Mouse (Mus musculus) neural tube, embryonic 13.5 days (tissue): ENCODE measurements at regions not wholly inside any gene's neighbourhood (a gene's known extent, or its start where the extent isn't known, plus 50 kb on each side); places are given as distances from the start of the nearest gene placed in this dataset.
A peak's percentile ranks its signal among the peaks of the same experiment; 100 is the strongest.

ENCODE experiments used
- ATAC-seq: fragments of 200-750 bp; cut with Nextera tagmentation; 2 replicates; pipeline ENCODE4 v1.8.0; 2017; ENCODE audit warnings: low read depth, mild to moderate bottlenecking, moderate TSS enrichment, moderate library complexity
- H3K27ac ChIP-seq: fragments of 300-500 bp; sonication (generic); replicated peaks from 2 replicates; pipeline ENCODE4 v1.5.1; 2015; ENCODE audit warnings: moderate library complexity, mild to moderate bottlenecking, inconsistent platforms
- H3K27me3 ChIP-seq: fragments of 300-500 bp; sonication (generic); 2 replicates; pipeline ENCODE4 v1.6.1; 2015; ENCODE audit warnings: mild to moderate bottlenecking, inconsistent platforms
- H3K36me3 ChIP-seq: fragments of 300-500 bp; sonication (generic); 2 replicates; pipeline ENCODE4 v1.6.1; 2015; ENCODE audit warnings: mild to moderate bottlenecking, inconsistent platforms
- H3K4me1 ChIP-seq: fragments of 300-500 bp; sonication (generic); replicated peaks from 2 replicates; pipeline ENCODE4 v1.6.1; 2015; ENCODE audit warnings: inconsistent platforms
- H3K4me2 ChIP-seq: fragments of 300-500 bp; sonication (generic); 2 replicates; pipeline ENCODE4 v1.6.1; 2015; ENCODE audit warnings: inconsistent platforms, mild to moderate bottlenecking, moderate library complexity
- H3K4me3 ChIP-seq: fragments of 300-500 bp; sonication (generic); 2 replicates; pipeline ENCODE4 v1.5.1; 2015; ENCODE audit warnings: mild to moderate bottlenecking, inconsistent platforms
- H3K9ac ChIP-seq: fragments of 300-500 bp; sonication (generic); 2 replicates; pipeline ENCODE4 v1.6.1; 2015; ENCODE audit warnings: moderate library complexity, mild to moderate bottlenecking, inconsistent platforms
- H3K9me3 ChIP-seq: fragments of 300-500 bp; sonication (generic); 2 replicates; pipeline ENCODE4 v1.6.1; 2016; ENCODE audit warnings: inconsistent platforms
- WGBS: fragments of 180-500 bp; shearing (Covaris S2); methylation state at CpG from one replicate; pipeline ENCODE4 v1.1.7; 2015; 5-methylcytosine and 5-hydroxymethylcytosine counted together

GRCm38 (mm10) chr17:63003911-63004310 lies 122.8 kb upstream of the Efna5 start:
- no peaks in the 10 kb centered on the region for H3K36me3 ChIP-seq
- no peak overlapping the region for H3K4me2 ChIP-seq
- H3K9me3 ChIP-seq, result no peaks in the 10 kb centered on the region
- WGBS, result 86% methylated on average over 5 of the region's 5 CpGs
- no peak overlapping the region for H3K4me3 ChIP-seq
- H3K9ac ChIP-seq, result no peak overlapping the region
- no peak for ATAC-seq
- no peaks in the 10 kb centered on the region for H3K27me3 ChIP-seq
- peaks cover 21% of the 10 kb centered on the region for H3K4me1 ChIP-seq
- H3K27ac ChIP-seq, result no peak overlapping the region

- Histone ChIP-seq H3K27me3 (no peaks in the 10 kb centered on the region), H3K4me3 (no peak overlapping the region), H3K36me3 (no peaks in the 10 kb centered on the region), H3K9me3 (no peaks in the 10 kb centered on the region), H3K4me2 (no peak overlapping the region), H3K27ac (no peak overlapping the region), H3K4me1 (peaks cover 11% of the 10 kb centered on the region), H3K9ac (no peak overlapping the region)
- 94% methylated on average over 4 of the region's 4 CpGs for WGBS
- no peak for ATAC-seq
Measured at GRCm38 (mm10) chr17:63002729-63003128, 121.6 kb upstream of the Efna5 start.

- Histone ChIP-seq H3K36me3 (no peaks in the 10 kb centered on the region), H3K4me1 (peaks cover 5% of the 10 kb centered on the region; the same call in 1 of the 2 replicates), H3K4me3 (no peak overlapping the region), H3K9me3 (no peaks in the 10 kb centered on the region), H3K4me2 (no peak overlapping the region), H3K27me3 (no peaks in the 10 kb centered on the region), H3K9ac (no peak overlapping the region), H3K27ac (no peak overlapping the region)
- ATAC-seq, result no peak
- WGBS, result 53% methylated on average over 2 of the region's 2 CpGs
Measured at GRCm38 (mm10) chr17:63001898-63002297, 120.8 kb upstream of the Efna5 start.

GRCm38 (mm10) chr17:62997691-62998090 lies 116.6 kb upstream of the Efna5 start:
- no peaks in the 10 kb centered on the region for H3K9me3 ChIP-seq
- ATAC-seq, result no peak

GRCm38 (mm10) chr17:62995316-62995715 lies 114.2 kb upstream of the Efna5 start:
- no peak overlapping the region for H3K4me3 ChIP-seq
- no peaks in the 10 kb centered on the region for H3K4me1 ChIP-seq
- H3K27ac ChIP-seq, result no peak overlapping the region
- no peak overlapping the region for H3K9ac ChIP-seq
- WGBS, result 76% methylated on average over 3 of the region's 3 CpGs
- H3K36me3 ChIP-seq, result no peaks in the 10 kb centered on the region
- H3K27me3 ChIP-seq, result no peaks in the 10 kb centered on the region
- ATAC-seq, result no peak
- no peak overlapping the region for H3K4me2 ChIP-seq
- no peaks in the 10 kb centered on the region for H3K9me3 ChIP-seq

More at GRCm38 (mm10) chr17:62997691-62998090, 116.6 kb upstream of the Efna5 start:
- WGBS, result 70% methylated on average over 5 of the region's 5 CpGs
- Histone ChIP-seq H3K9ac (no peak overlapping the region), H3K4me2 (no peak overlapping the region), H3K27me3 (no peaks in the 10 kb centered on the region), H3K4me3 (no peak overlapping the region), H3K4me1 (no peaks in the 10 kb centered on the region; the same call in 1 of the 2 replicates), H3K27ac (no peak overlapping the region), H3K36me3 (no peaks in the 10 kb centered on the region)

GRCm38 (mm10) chr17:62992977-62993376 lies 111.9 kb upstream of the Efna5 start:
- no peaks in the 10 kb centered on the region for H3K9me3 ChIP-seq
- WGBS, result 79% methylated on average over 2 of the region's 2 CpGs
- H3K36me3 ChIP-seq, result no peaks in the 10 kb centered on the region
- H3K27ac ChIP-seq, result no peak overlapping the region
- H3K4me2 ChIP-seq, result no peak overlapping the region
- no peak overlapping the region for H3K4me3 ChIP-seq
- no peaks in the 10 kb centered on the region for H3K4me1 ChIP-seq
- no peak overlapping the region for H3K9ac ChIP-seq
- no peaks in the 10 kb centered on the region for H3K27me3 ChIP-seq
- no peak for ATAC-seq

DNA sequence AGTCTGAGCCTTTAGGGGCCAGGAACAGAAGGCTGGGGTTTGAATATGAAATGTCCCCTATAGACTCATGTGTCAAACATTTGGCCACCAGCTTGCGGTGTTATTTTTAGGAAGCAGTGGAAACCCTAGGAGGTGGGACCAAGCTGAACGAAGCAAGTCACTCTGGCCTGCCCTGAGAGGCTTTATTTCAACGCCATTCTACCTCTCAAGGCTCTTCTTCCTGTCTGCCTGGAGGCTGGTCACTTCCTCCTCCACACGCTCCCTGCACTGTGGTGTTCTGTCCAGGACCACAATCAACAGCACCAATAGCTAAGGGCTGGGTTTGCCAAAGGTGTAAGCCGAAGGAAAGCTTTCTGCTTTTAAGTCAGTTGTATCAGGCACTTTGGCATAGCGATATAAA lies 105.2 kb upstream of the Efna5 start:
- Histone ChIP-seq H3K9ac (no peak overlapping the region), H3K4me2 (no peak overlapping the region), H3K4me3 (no peak overlapping the region), H3K9me3 (peaks cover 5% of the 10 kb centered on the region), H3K27ac (no peak overlapping the region), H3K36me3 (no peaks in the 10 kb centered on the region), H3K4me1 (peaks cover 2% of the 10 kb centered on the region; the same call in 1 of the 2 replicates), H3K27me3 (no peaks in the 10 kb centered on the region)
- 84% methylated on average over 6 of the region's 6 CpGs for WGBS
- no peak for ATAC-seq

GRCm38 (mm10) chr17:62980337-62980736 lies 99.2 kb upstream of the Efna5 start:
- Histone ChIP-seq H3K4me1 (peaks cover 29% of the 10 kb centered on the region), H3K4me3 (no peak overlapping the region), H3K9ac (no peak overlapping the region), H3K4me2 (no peak overlapping the region), H3K27me3 (no peaks in the 10 kb centered on the region), H3K27ac (peak overlapping the region; percentile 25; the same call in 1 of the 2 replicates), H3K36me3 (no peaks in the 10 kb centered on the region), H3K9me3 (peaks cover 5% of the 10 kb centered on the region)
- WGBS, result 8% methylated on average over 3 of the region's 3 CpGs
- no peak for ATAC-seq

- no peak overlapping the region for H3K27ac ChIP-seq
- WGBS, result 26% methylated on average over 4 of the region's 4 CpGs
Measured at GRCm38 (mm10) chr17:62977561-62977960, 96.4 kb upstream of the Efna5 start.

GRCm38 (mm10) chr17:62977136-62977535 lies 96.0 kb upstream of the Efna5 start:
- Histone ChIP-seq H3K27me3 (no peaks in the 10 kb centered on the region), H3K27ac (no peak overlapping the region), H3K4me3 (no peak overlapping the region), H3K9me3 (peaks cover 1% of the 10 kb centered on the region; the same call in 1 of the 2 replicates), H3K36me3 (no peaks in the 10 kb centered on the region), H3K9ac (no peak overlapping the region), H3K4me2 (no peak overlapping the region), H3K4me1 (peaks cover 37% of the 10 kb centered on the region)
- no peak for ATAC-seq
- whole genome bisulfite sequencing, result 53% methylated on average over 4 of the region's 4 CpGs

More at GRCm38 (mm10) chr17:62977561-62977960, 96.4 kb upstream of the Efna5 start:
- ATAC-seq, result 0 out of 2 replicates have a peak, but pooled peaks have one; percentile 30
- Histone ChIP-seq H3K9ac (no peak overlapping the region), H3K4me2 (no peak overlapping the region), H3K36me3 (no peaks in the 10 kb centered on the region), H3K4me1 (peaks cover 37% of the 10 kb centered on the region), H3K4me3 (no peak overlapping the region), H3K27me3 (no peaks in the 10 kb centered on the region), H3K9me3 (no peaks in the 10 kb centered on the region)

GRCm38 (mm10) chr17:62974627-62975279 lies 93.6 kb upstream of the Efna5 start:
- no peak overlapping the region; the same call in 1 of the 2 replicates for H3K27ac ChIP-seq
- no peak overlapping the region for H3K4me3 ChIP-seq
- no peaks in the 10 kb centered on the region for H3K27me3 ChIP-seq
- peaks cover 21% of the 10 kb centered on the region for H3K4me1 ChIP-seq
- peaks cover 7% of the 10 kb centered on the region; the same call in 1 of the 2 replicates for H3K9me3 ChIP-seq
- H3K36me3 ChIP-seq, result no peaks in the 10 kb centered on the region
- no peak overlapping the region for H3K4me2 ChIP-seq
- no peak for ATAC-seq
- no peak overlapping the region for H3K9ac ChIP-seq
- 33% methylated on average over 8 of the region's 8 CpGs for WGBS

GRCm38 (mm10) chr17:62969025-62969424 lies 87.9 kb upstream of the Efna5 start:
- no peak for ATAC-seq
- Histone ChIP-seq H3K4me2 (no peak overlapping the region), H3K9ac (no peak overlapping the region), H3K4me1 (no peaks in the 10 kb centered on the region), H3K9me3 (peaks cover 7% of the 10 kb centered on the region; the same call in 1 of the 2 replicates), H3K27me3 (no peaks in the 10 kb centered on the region), H3K27ac (no peak overlapping the region), H3K36me3 (no peaks in the 10 kb centered on the region), H3K4me3 (no peak overlapping the region)
- WGBS, result 86% methylated on average over 6 of the region's 6 CpGs

DNA sequence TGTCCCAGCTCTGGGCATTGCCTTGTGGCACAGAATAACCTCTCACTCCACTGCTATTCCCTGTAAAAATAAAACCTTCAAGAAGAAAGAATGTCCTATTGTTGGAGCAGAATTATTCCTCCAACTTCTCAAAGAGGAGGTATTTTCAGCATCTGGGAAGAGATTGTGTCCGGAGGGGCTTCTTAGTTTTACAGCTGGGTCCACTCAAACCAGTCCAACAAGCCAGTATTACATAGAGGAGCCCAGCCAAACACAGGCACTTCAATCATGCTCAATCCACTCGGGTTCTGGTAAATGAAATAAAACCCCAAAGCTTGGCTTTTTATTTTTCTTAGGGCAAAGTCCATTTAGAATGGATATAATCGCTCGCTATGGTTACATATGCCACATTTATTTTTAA lies 82.7 kb upstream of the Efna5 start:
- 72% methylated on average over 4 of the region's 4 CpGs for WGBS
- ATAC-seq, result no peak
- no peak overlapping the region for H3K9ac ChIP-seq

More for the DNA sequence above, 82.7 kb upstream of the Efna5 start:
- Histone ChIP-seq H3K27me3 (no peaks in the 10 kb centered on the region), H3K4me2 (no peak overlapping the region), H3K36me3 (no peaks in the 10 kb centered on the region), H3K27ac (no peak overlapping the region), H3K4me3 (no peak overlapping the region), H3K4me1 (no peaks in the 10 kb centered on the region), H3K9me3 (no peaks in the 10 kb centered on the region)
